Mouse (Mus musculus): ENCODE measurements around the gene Kcnip1. TPM values are rescaled to one million over a fixed set of nuclear protein-coding genes. Genes with fewer than 3 reads are reported as not detected.

Kcnip1 gene
- polyA plus RNA-seq, 1 experiment from 2014 or later = 3.9 TPM

DNA sequence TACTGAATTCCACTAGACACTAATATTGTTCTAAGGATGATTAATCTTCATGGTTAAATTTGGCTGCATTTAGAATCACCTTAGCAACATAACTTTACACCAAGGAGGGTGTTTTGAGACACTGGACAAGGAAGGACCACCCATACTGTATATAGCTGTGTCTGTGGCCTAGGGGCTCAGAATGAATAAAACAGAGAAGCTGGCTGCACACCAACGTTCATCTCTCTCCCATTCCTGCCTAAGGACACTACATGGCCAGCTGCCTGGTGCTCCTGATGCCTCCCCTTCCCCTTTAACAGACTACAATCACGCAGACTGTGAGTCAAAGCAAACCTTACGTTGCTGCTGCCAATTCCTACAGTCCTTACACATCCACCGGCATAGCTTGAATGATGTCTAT, 37.0 kb downstream of the Kcnip1 start:
- Histone ChIP-seq H3K27ac (replicated peaks) (no peak overlapping the region), H3K4me1 (replicated peaks; ENCODE audit: control insufficient read depth, insufficient read depth) (no peaks in the 10 kb centered on the region), H3K4me3 (ENCODE audit: low read depth, low read length) (no peak overlapping the region), H3K9me3 (ENCODE audit: control insufficient read depth, low read length) (no peaks in the 10 kb centered on the region), H3K9ac (ENCODE audit: low read length) (no peak overlapping the region), H3K4me2 (replicated peaks; ENCODE audit: low read depth) (no peak overlapping the region), H3K27me3 (ENCODE audit: control insufficient read depth, insufficient read depth, low read length) (no peaks in the 10 kb centered on the region), H3K36me3 (ENCODE audit: control insufficient read depth, insufficient read depth, low read length) (no peaks in the 10 kb centered on the region)
- ATAC-seq (ENCODE audit: low FRiP score, low TSS enrichment) (no peak), DNase-seq (ENCODE audit: low spot score) (no peak)
- TF ChIP-seq EP300 (optimal IDR thresholded peaks at IDR 0.05) (no peak), CTCF (IDR thresholded peaks at IDR 0.05; ENCODE audit: low read depth) (no peak)
- WGBS = 52% methylated on average over 4 of the region's 4 CpGs

DNA sequence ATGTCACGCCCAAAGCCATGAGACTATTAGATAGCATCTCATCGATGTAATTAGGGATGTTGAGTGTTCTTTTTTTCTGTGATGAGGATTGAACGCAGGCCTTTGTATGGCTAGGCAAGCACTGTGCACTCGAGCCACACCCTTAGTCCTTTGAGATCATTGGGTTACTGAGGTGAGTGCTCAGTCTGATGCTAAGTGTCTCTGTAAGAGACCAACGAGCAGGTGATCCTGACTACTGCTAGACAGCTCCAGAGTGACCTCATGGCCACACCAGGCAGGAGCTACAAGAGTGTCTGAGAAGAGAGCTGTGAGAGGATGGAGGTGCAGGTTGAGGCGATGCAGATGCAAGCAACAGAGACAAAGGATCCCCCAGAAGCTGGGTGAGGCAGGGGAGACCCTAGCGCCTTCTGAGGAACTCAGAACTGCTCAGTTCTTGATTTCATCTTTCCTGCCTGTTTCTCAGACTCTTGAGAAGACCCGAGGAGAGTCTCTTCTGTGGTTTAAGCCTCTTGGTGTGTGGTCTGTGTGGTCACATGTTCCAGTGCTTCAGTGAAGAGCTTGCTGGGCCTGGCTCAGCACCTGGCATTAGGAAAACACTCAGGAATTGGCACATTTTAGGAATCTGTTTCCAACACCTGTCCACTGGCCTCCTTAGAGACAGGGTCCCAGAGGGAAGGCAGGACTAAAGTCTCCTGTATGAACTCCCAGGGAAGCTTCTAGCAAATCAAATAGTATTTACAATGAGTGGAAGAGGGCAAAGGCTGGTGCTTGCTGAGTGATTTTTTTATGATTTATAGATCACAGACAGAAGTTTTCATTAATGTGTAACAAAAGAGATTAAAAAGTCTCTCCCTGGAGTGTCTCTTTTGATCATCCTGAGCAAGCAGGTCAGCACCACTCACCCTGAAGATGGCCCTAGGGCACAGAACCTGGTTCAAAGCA, 41.0 kb downstream of the Kcnip1 start:
- Histone ChIP-seq H3K4me2 (replicated peaks; ENCODE audit: low read depth) (no peak overlapping the region), H3K9ac (ENCODE audit: low read length) (no peak overlapping the region), H3K27ac (replicated peaks) (no peak overlapping the region), H3K4me1 (replicated peaks; ENCODE audit: control insufficient read depth, insufficient read depth) (no peaks in the 10 kb centered on the region), H3K9me3 (ENCODE audit: control insufficient read depth, low read length) (no peaks in the 10 kb centered on the region), H3K36me3 (ENCODE audit: control insufficient read depth, insufficient read depth, low read length) (no peaks in the 10 kb centered on the region), H3K4me3 (ENCODE audit: low read depth, low read length) (no peak overlapping the region), H3K27me3 (ENCODE audit: control insufficient read depth, insufficient read depth, low read length) (no peaks in the 10 kb centered on the region)
- no peak for DNase-seq (ENCODE audit: low spot score)
- ATAC-seq (ENCODE audit: low FRiP score, low TSS enrichment) = no peak
- WGBS = 73% methylated on average over 8 of the region's 8 CpGs
- TF ChIP-seq EP300 (optimal IDR thresholded peaks at IDR 0.05) (no peak), CTCF (IDR thresholded peaks at IDR 0.05; ENCODE audit: low read depth) (no peak)

DNA sequence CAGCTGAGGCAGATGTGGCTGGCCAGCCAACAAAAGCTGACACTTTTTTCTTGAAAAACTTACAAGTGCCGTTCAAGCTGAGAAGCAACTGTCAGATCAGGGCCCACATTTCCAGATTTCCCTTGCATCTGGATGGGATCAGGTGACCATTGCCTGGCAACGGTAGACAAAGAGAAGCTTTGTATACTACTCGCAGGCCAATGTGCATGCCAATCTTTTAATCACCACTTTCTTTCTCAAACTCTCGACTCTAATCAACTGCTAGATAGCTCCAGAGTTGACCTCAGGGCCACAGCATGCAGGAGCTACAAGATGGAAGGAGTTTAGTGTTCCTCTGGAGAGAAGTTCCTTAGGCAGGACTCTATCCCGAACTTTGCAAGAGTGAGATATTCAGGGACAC, 41.8 kb downstream of the Kcnip1 start:
- TF ChIP-seq EP300 (optimal IDR thresholded peaks at IDR 0.05) = no peak
- TF ChIP-seq CTCF (IDR thresholded peaks at IDR 0.05; ENCODE audit: low read depth) = no peak
- Histone ChIP-seq H3K4me1 (replicated peaks; ENCODE audit: control insufficient read depth, insufficient read depth) (no peaks in the 10 kb centered on the region), H3K4me2 (replicated peaks; ENCODE audit: low read depth) (no peak overlapping the region), H3K4me3 (ENCODE audit: low read depth, low read length) (no peak overlapping the region), H3K9me3 (ENCODE audit: control insufficient read depth, low read length) (no peaks in the 10 kb centered on the region), H3K9ac (ENCODE audit: low read length) (no peak overlapping the region), H3K27me3 (ENCODE audit: control insufficient read depth, insufficient read depth, low read length) (no peaks in the 10 kb centered on the region), H3K27ac (replicated peaks) (no peak overlapping the region), H3K36me3 (ENCODE audit: control insufficient read depth, insufficient read depth, low read length) (no peaks in the 10 kb centered on the region)
- WGBS = 44% methylated on average over 5 of the region's 5 CpGs
- DNase-seq (ENCODE audit: low spot score) (no peak), ATAC-seq (ENCODE audit: low FRiP score, low TSS enrichment) (no peak)

DNA sequence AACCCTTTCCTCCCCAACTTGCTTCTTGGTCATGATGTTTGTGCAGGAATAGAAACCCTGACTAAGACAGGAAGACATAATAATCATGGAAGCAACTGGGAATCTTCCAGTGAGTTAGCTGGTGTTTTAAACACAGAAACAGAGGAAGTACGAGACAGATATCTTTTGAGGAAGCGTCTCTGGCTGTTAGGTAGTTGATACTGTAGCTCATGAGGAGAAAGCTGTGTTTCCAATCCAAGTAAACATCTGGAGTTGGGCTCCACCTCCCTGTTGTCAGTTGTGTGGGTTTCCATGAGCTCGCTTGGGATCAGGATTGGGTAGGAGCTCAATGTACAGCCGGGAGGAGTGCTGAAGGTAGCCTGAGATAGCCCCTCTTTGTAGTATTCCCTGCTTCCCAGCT, 46.5 kb downstream of the Kcnip1 start:
- 72% methylated on average over 4 of the region's 4 CpGs for WGBS
- no peak for TF ChIP-seq CTCF (IDR thresholded peaks at IDR 0.05; ENCODE audit: low read depth)
- TF ChIP-seq EP300 (optimal IDR thresholded peaks at IDR 0.05) = no peak
- no peaks in the 10 kb centered on the region for H3K4me1 ChIP-seq (replicated peaks; ENCODE audit: control insufficient read depth, insufficient read depth)
- H3K4me2 ChIP-seq (replicated peaks; ENCODE audit: low read depth) = no peak overlapping the region
- no peaks in the 10 kb centered on the region for H3K9me3 ChIP-seq (ENCODE audit: control insufficient read depth, low read length)
- no peaks in the 10 kb centered on the region for H3K36me3 ChIP-seq (ENCODE audit: control insufficient read depth, insufficient read depth, low read length)
- H3K9ac ChIP-seq (ENCODE audit: low read length) = no peak overlapping the region
- no peak overlapping the region for H3K4me3 ChIP-seq (ENCODE audit: low read depth, low read length)
- no peak overlapping the region for H3K27ac ChIP-seq (replicated peaks)
- ATAC-seq (ENCODE audit: low FRiP score, low TSS enrichment) (no peak), DNase-seq (ENCODE audit: low spot score) (no peak)
- no peaks in the 10 kb centered on the region for H3K27me3 ChIP-seq (ENCODE audit: control insufficient read depth, insufficient read depth, low read length)

DNA sequence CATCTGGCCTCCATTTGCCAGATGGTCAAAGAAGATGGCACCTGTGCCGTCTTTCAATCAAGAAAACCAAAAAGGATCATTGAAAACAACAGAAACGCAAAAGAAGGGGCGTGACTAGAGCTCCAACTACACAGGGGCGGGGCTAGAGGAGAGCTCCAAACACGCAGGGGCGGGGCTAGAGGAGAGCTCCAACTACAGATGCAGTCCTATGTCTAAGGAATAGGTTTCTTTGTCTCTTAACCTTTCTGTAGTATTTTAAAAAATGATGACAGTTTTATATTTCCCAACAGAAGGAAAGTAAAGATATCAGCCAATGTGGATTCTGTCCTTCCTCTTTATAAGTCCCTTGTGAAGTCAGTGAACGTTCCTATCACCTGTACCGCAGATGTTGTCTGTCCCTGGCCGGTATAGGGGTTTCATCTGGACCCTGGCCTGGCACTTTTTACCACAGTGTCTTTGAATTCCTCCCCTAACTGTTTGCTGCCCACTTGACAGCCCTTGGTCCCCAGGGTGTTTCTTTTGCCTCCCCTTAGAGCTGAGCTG, 48.1 kb downstream of the Kcnip1 start:
- Histone ChIP-seq H3K4me3 (ENCODE audit: low read depth, low read length) (no peak overlapping the region), H3K4me1 (replicated peaks; ENCODE audit: control insufficient read depth, insufficient read depth) (no peaks in the 10 kb centered on the region), H3K27ac (replicated peaks) (no peak overlapping the region), H3K9ac (ENCODE audit: low read length) (no peak overlapping the region), H3K9me3 (ENCODE audit: control insufficient read depth, low read length) (no peaks in the 10 kb centered on the region), H3K4me2 (replicated peaks; ENCODE audit: low read depth) (no peak overlapping the region), H3K27me3 (ENCODE audit: control insufficient read depth, insufficient read depth, low read length) (no peaks in the 10 kb centered on the region), H3K36me3 (ENCODE audit: control insufficient read depth, insufficient read depth, low read length) (no peaks in the 10 kb centered on the region)
- ATAC-seq (ENCODE audit: low FRiP score, low TSS enrichment) (no peak), DNase-seq (ENCODE audit: low spot score) (no peak)
- TF ChIP-seq CTCF (IDR thresholded peaks at IDR 0.05; ENCODE audit: low read depth) = no peak
- no peak for TF ChIP-seq EP300 (optimal IDR thresholded peaks at IDR 0.05)
- WGBS = 88% methylated on average over 9 of the region's 9 CpGs

All from stomach, postnatal 0 days (tissue).